Mouse (Mus musculus) ES-E14 (cell line): ENCODE data around the gene Rec8. TPM values are rescaled to one million over a fixed set of nuclear protein-coding genes. Genes with fewer than 3 reads are reported as not detected.

Experiments used
- DNase-seq: peaks from one replicate; pipeline ENCODE4 v3.0.0-alpha.2; 2013; ENCODE audit warnings: low read depth, low spot score
- H3K27ac ChIP-seq: 2 replicates; pipeline ENCODE4 v1.5.1; 2012; ENCODE audit warnings: low read depth, mild to moderate bottlenecking, low read length, moderate library complexity, mixed read lengths; ENCODE audit not compliant: poor library complexity, insufficient read depth, severe bottlenecking
- H3K36me3 ChIP-seq: 2 replicates; pipeline ENCODE4 v1.6.1; 2012; ENCODE audit warnings: mild to moderate bottlenecking, low read length, moderate library complexity, mixed read lengths; ENCODE audit not compliant: control insufficient read depth, poor library complexity, insufficient read depth, severe bottlenecking
- H3K4me1 ChIP-seq, 2 experiments: fragments of 150-350 bp in 1 of 2; sonication (generic) in 1 of 2; 2 replicates each; pipeline ENCODE4 v1.6.1; 2012; ENCODE audit warnings: low read length in 2 of 2, mild to moderate bottlenecking in 1 of 2, mixed read lengths in 1 of 2; ENCODE audit not compliant: control insufficient read depth in 2 of 2, insufficient read depth in 2 of 2, poor library complexity in 1 of 2
- H3K4me3 ChIP-seq, 2 experiments: fragments of 150-350 bp in 1 of 2; sonication (generic) in 1 of 2; 2 replicates each; pipeline ENCODE4 v1.5.1; 2012; ENCODE audit warnings: low read length in 2 of 2, low read depth in 1 of 2, mild to moderate bottlenecking in 1 of 2, mixed read lengths in 1 of 2; ENCODE audit not compliant: insufficient read depth in 1 of 2, poor library complexity in 1 of 2, severe bottlenecking in 1 of 2
- H3K9ac ChIP-seq: 2 replicates; pipeline ENCODE4 v1.6.1; 2012; ENCODE audit warnings: low read depth, mild to moderate bottlenecking, low read length, mixed read lengths; ENCODE audit not compliant: poor library complexity, insufficient read depth, severe bottlenecking
- H3K9me3 ChIP-seq: fragments of 150-350 bp; sonication (generic); 2 replicates; pipeline ENCODE4 v1.6.1; 2012; ENCODE audit warnings: low read depth, mild to moderate bottlenecking, low read length; ENCODE audit not compliant: control insufficient read depth, insufficient read depth
- CHD2 ChIP-seq: IDR thresholded peaks from 2 replicates; pipeline ENCODE4 v1.6.1; 2014; ENCODE audit warnings: mild to moderate bottlenecking, low read depth, low read length, inconsistent platforms
- HCFC1 ChIP-seq: IDR thresholded peaks from 2 replicates; pipeline ENCODE4 v1.6.1; 2012; ENCODE audit warnings: low read length, inconsistent platforms, borderline replicate concordance; ENCODE audit not compliant: insufficient read depth
- MAFK ChIP-seq: IDR thresholded peaks from 2 replicates; pipeline ENCODE4 v1.6.1; 2014; ENCODE audit warnings: mild to moderate bottlenecking, low read depth, low read length, inconsistent platforms; ENCODE audit not compliant: insufficient read depth
- ZC3H11A ChIP-seq: IDR thresholded peaks from 2 replicates; pipeline ENCODE4 v1.6.1; 2012; ENCODE audit warnings: low read depth, mild to moderate bottlenecking, inconsistent platforms, low read length, borderline replicate concordance
- ZNF384 ChIP-seq: IDR thresholded peaks from 2 replicates; pipeline ENCODE4 v1.6.1; 2012; ENCODE audit warnings: low read depth, low read length, inconsistent platforms
- in situ Hi-C, 2 experiments: fragments of 600-800 bp; cut with MboI; formaldehyde crosslinking; loops; one replicate each; pipeline ENCODE4 v1.15.1; 2025; ENCODE audit warnings: low sequenced_read_pairs in 2 of 2, inconsistent platforms in 1 of 2; ENCODE audit not compliant: unreplicated experiment in 2 of 2
- total RNA-seq: library from RNA; depleted of rRNA; stranded (reverse); fragments of 300-350 nt; gene quantifications from 2 replicates; pipeline ENCODE4 v1.2.3, GENCODE M21; 2012; rRNA removed

Rec8 gene
- total RNA-seq, 1 experiment = 5.8 TPM

DNA sequence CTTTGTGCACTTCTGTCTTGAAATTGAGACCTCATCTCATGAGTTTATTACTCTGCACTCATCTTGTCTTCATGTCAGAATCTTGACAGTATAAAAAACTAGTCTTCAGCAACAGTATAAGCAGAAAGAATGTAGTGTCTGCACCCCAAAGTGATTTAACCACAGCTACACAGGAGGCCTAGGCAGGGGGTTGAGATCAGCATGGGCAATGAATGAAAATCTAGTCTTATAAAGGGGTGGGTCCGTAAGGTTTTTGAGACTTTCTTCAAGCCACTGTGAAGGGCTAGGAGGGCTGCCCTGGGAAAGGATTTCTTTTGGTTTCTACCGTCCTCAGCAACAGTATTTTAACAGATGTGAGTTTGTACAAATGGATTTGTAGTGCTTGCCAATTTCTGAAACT, 42.8 kb downstream of the Rec8 start:
- peaks cover 0 to 2% of the 10 kb centered on the region in 2 experiments; a peak in 1 of 4 replicates for H3K4me1 ChIP-seq
- H3K4me3 ChIP-seq = peak overlapping the region; percentile 82 to 91; a peak in 1 of 4 replicates
- in situ Hi-C loops = no loop called here
- H3K36me3 ChIP-seq = peaks cover 10% of the 10 kb centered on the region
- TF ChIP-seq HCFC1 = no peak
- TF ChIP-seq ZNF384 = no peak
- no peak for TF ChIP-seq CHD2
- no peak for TF ChIP-seq MAFK
- no peak for TF ChIP-seq ZC3H11A
- H3K9me3 ChIP-seq = no peaks in the 10 kb centered on the region
- no peak for DNase-seq
- H3K27ac ChIP-seq = no peak overlapping the region
- H3K9ac ChIP-seq = no peak overlapping the region

DNA sequence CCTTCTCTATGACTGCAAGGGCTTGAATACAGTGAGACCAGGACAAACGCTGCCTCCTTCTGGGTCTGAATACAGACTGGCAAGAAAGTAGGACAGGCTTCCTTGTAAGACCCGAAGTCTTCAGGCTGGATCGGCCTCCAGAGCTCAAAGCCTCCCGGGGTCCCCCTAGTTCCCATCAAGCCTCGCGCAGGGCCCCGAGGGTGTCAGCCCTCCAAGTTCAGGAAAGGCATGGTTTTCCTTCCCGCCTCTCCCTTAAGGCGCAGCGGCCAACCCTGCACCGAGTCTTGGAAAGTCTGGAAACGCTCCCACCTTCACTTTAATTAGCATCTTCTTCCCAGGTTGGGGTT, 53.6 kb downstream of the Rec8 start:
- no peaks in the 10 kb centered on the region for H3K9me3 ChIP-seq
- in situ Hi-C loops = no loop called here
- no peak for TF ChIP-seq HCFC1
- TF ChIP-seq ZC3H11A = no peak
- TF ChIP-seq CHD2 = no peak
- no peak for TF ChIP-seq ZNF384
- no peak for TF ChIP-seq MAFK
- peaks cover 2% of the 10 kb centered on the region; the same call in 1 of the 2 replicates for H3K36me3 ChIP-seq
- peak overlapping the region; percentile 84 to 89 for H3K4me3 ChIP-seq
- peak; percentile 21 for DNase-seq
- peaks cover 0 to 4% of the 10 kb centered on the region in 2 experiments; a peak in 1 of 4 replicates for H3K4me1 ChIP-seq
- H3K27ac ChIP-seq = peak overlapping the region; percentile 89
- H3K9ac ChIP-seq = peak overlapping the region; percentile 93

DNA sequence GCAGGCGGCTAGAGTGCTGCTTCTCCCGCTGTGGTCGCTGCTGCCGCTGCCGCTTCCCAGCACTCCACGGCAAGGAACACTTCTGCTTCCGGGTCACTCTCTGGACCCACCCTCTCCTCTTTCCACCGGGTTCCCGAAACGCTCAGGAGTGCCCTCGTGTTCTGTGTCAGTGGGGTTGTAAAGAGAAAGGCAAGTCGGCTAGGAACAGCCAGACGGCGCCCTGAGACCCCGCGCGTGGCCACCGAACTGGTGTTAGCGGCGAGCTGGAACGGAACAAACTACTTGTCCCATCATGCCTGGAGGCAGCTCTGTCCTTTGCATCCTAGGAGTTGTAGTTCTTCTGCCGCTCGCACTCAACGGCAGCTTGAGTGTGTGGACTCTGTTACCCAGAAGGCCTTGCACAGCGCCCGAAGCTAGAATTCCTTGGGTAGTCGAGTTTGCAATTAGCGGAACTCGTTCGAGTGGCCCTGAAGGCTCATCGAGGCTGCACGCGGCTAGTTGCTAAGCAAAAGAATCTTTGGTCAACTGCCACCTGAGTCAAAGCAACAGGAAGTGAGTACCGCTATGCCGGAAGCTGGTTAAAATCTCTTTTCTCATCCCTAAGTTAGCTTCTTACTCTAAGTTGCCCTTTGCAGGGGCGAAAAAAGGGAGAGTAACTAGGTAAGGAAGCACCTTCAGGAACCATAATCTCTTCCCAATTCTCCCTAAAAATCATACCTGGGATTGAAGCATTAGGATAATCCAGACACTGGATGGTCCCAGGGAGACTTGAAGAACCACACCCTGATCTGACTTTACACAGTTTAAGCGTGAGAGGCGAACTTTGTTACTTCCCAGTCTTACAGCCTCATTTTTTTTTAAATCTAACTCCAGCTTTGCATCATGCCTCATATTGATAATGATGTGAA, 54.2 kb downstream of the Rec8 start, which contains the start of the genes Gmpr2 and Nedd8:
Gene Gmpr2, plus strand, starts transcription at position 109 of the 908 bp plus-strand sequence.
Gene Nedd8, minus strand, starts transcription at position 292 of the 908 bp plus-strand sequence.
- H3K9me3 ChIP-seq = no peaks in the 10 kb centered on the region
- peaks cover 6% of the 10 kb centered on the region for H3K36me3 ChIP-seq
- peak within 1 kb of the TSS; percentile 93 for H3K9ac ChIP-seq
- peak within 1 kb of the TSS; percentile 84 to 89 for H3K4me3 ChIP-seq
- in situ Hi-C loops = no loop called here
- peak within 1 kb of the TSS; percentile 89 for H3K27ac ChIP-seq
- peak; percentile 97 for DNase-seq
- peak; percentile 100 for TF ChIP-seq HCFC1
- no peak for TF ChIP-seq ZNF384
- TF ChIP-seq MAFK = 0 out of 2 replicates have a peak, but pooled peaks have one; percentile 25
- peak; percentile 64 for TF ChIP-seq CHD2
- H3K4me1 ChIP-seq = peaks cover 0 to 4% of the 10 kb centered on the region in 2 experiments; a peak in 1 of 4 replicates

DNA sequence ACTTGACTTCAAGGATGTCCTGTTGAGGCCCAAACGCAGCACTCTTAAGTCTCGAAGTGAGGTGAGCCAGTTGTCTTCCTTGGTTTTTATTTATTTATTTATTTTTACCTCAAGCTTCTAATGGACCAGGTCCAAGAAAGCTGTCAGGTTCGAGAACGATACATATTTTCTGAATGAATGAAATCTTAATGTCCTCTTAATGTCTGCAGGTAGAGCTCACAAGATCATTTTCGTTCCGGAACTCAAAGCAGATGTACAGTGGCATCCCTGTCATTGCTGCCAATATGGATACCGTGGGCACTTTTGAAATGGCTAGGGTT, 54.9 kb downstream of the Rec8 start:
- in situ Hi-C loops = no loop called here
- Histone ChIP-seq H3K4me3 (peak overlapping the region; percentile 84 to 89), H3K36me3 (peaks cover 7% of the 10 kb centered on the region), H3K27ac (peak overlapping the region; percentile 36; the same call in 1 of the 2 replicates), H3K4me1 (peaks cover 0 to 4% of the 10 kb centered on the region in 2 experiments; a peak in 1 of 4 replicates), H3K9ac (peak overlapping the region; percentile 62; the same call in 1 of the 2 replicates), H3K9me3 (no peaks in the 10 kb centered on the region)
- TF ChIP-seq ZNF384 (no peak), HCFC1 (no peak), ZC3H11A (no peak), MAFK (no peak), CHD2 (no peak)
- DNase-seq = no peak

Other genes with a start within 250 kb of the Rec8 start
- gene Dhrs4, start 139.3 kb upstream of the Rec8 start, total RNA-seq = 14.6 and 14.9 TPM in 2 replicates
- 0.58 and 1.1 TPM in 2 replicates for gene Carmil3, start 127.4 kb upstream of the Rec8 start, total RNA-seq
- gene Cpne6, start 107.6 kb upstream of the Rec8 start, total RNA-seq = 0.21 TPM in 1 of 2 replicates, not detected in the other
- gene Nrl, start 93.1 kb upstream of the Rec8 start, total RNA-seq = not detected in 2 replicates
- 28.5 and 108 TPM in 2 replicates for gene Pck2, start 77.8 kb upstream of the Rec8 start, total RNA-seq
- gene Dcaf11, start 58.0 kb upstream of the Rec8 start, total RNA-seq = 17.5 and 28.8 TPM in 2 replicates
- not detected in 2 replicates for gene A730061H03Rik, start 57.6 kb upstream of the Rec8 start, total RNA-seq
- gene Fitm1, start 42.4 kb upstream of the Rec8 start, total RNA-seq = 0.71 and 1.6 TPM in 2 replicates
- gene Psme1, start 39.9 kb upstream of the Rec8 start, total RNA-seq = 32.8 and 59.5 TPM in 2 replicates
- gene Emc9, start 32.7 kb upstream of the Rec8 start, total RNA-seq = 4.9 and 9.2 TPM in 2 replicates
- 44.0 and 74.3 TPM in 2 replicates for gene Psme2, start 26.9 kb upstream of the Rec8 start, total RNA-seq
- gene Rnf31, start 26.3 kb upstream of the Rec8 start, total RNA-seq = 13.1 and 33.7 TPM in 2 replicates
- gene Irf9, start 14.5 kb upstream of the Rec8 start, total RNA-seq = 5.8 and 17.5 TPM in 2 replicates
- 62.9 and 111 TPM in 2 replicates for gene Ipo4, start 17.9 kb downstream of the Rec8 start, total RNA-seq
- not detected in 2 replicates for gene Gm49378, start 19.9 kb downstream of the Rec8 start, total RNA-seq
- gene Tm9sf1, start 25.8 kb downstream of the Rec8 start, total RNA-seq = 41.1 and 76.1 TPM in 2 replicates
- gene Tssk4, start 32.1 kb downstream of the Rec8 start, total RNA-seq = not detected in 2 replicates
- gene Mdp1, start 42.5 kb downstream of the Rec8 start, total RNA-seq = 13.0 and 16.5 TPM in 2 replicates
- 15.3 and 18.2 TPM in 2 replicates for gene Gmpr2, start 53.9 kb downstream of the Rec8 start, total RNA-seq
- gene Nedd8, start 54.1 kb downstream of the Rec8 start, total RNA-seq = 187 and 253 TPM in 2 replicates
- 26.1 and 60.9 TPM in 2 replicates for gene Tinf2, start 63.8 kb downstream of the Rec8 start, total RNA-seq
- 13.4 and 31.6 TPM in 2 replicates for gene Tgm1, start 95.9 kb downstream of the Rec8 start, total RNA-seq
- 34.0 and 95.5 TPM in 2 replicates for gene Rabggta, start 104.2 kb downstream of the Rec8 start, total RNA-seq
- 9.6 and 18.0 TPM in 2 replicates for gene Dhrs1, start 127.7 kb downstream of the Rec8 start, total RNA-seq
- gene Nop9, start 127.7 kb downstream of the Rec8 start, total RNA-seq = 30.0 and 38.3 TPM in 2 replicates
- gene Cideb, start 140.4 kb downstream of the Rec8 start, total RNA-seq = 2.2 and 4.1 TPM in 2 replicates
- gene Ltb4r2, start 143.4 kb downstream of the Rec8 start, total RNA-seq = 1.5 and 7.1 TPM in 2 replicates
- gene Ltb4r1, start 147.9 kb downstream of the Rec8 start, total RNA-seq = 0.67 and 2.1 TPM in 2 replicates
- gene Adcy4, start 166.1 kb downstream of the Rec8 start, total RNA-seq = 0.27 and 0.32 TPM in 2 replicates
- gene Ripk3, start 170.8 kb downstream of the Rec8 start, total RNA-seq = 9.0 and 17.8 TPM in 2 replicates
- gene Nfatc4, start 205.1 kb downstream of the Rec8 start, total RNA-seq = 6.4 and 25.4 TPM in 2 replicates
- 7.1 and 10.4 TPM in 2 replicates for gene Nynrin, start 236.0 kb downstream of the Rec8 start, total RNA-seq